Mouse (Mus musculus) ES-E14 (cell line): Measurements from ENCODE around the gene Lbh. TPM values are rescaled to one million over a fixed set of nuclear protein-coding genes. Genes with fewer than 3 reads are reported as not detected.

ENCODE experiments used
- DNase-seq: peaks from one replicate; pipeline ENCODE4 v3.0.0-alpha.2; 2013; ENCODE audit warnings: low read depth, low spot score
- H3K27ac ChIP-seq: 2 replicates; pipeline ENCODE4 v1.5.1; 2012; ENCODE audit warnings: low read depth, mild to moderate bottlenecking, low read length, moderate library complexity, mixed read lengths; ENCODE audit not compliant: poor library complexity, insufficient read depth, severe bottlenecking
- H3K36me3 ChIP-seq: 2 replicates; pipeline ENCODE4 v1.6.1; 2012; ENCODE audit warnings: mild to moderate bottlenecking, low read length, moderate library complexity, mixed read lengths; ENCODE audit not compliant: control insufficient read depth, poor library complexity, insufficient read depth, severe bottlenecking
- H3K4me1 ChIP-seq, 2 experiments: fragments of 150-350 bp in 1 of 2; sonication (generic) in 1 of 2; 2 replicates each; pipeline ENCODE4 v1.6.1; 2012; ENCODE audit warnings: low read length in 2 of 2, mild to moderate bottlenecking in 1 of 2, mixed read lengths in 1 of 2; ENCODE audit not compliant: control insufficient read depth in 2 of 2, insufficient read depth in 2 of 2, poor library complexity in 1 of 2
- H3K4me3 ChIP-seq, 2 experiments: fragments of 150-350 bp in 1 of 2; sonication (generic) in 1 of 2; 2 replicates each; pipeline ENCODE4 v1.5.1; 2012; ENCODE audit warnings: low read length in 2 of 2, low read depth in 1 of 2, mild to moderate bottlenecking in 1 of 2, mixed read lengths in 1 of 2; ENCODE audit not compliant: insufficient read depth in 1 of 2, poor library complexity in 1 of 2, severe bottlenecking in 1 of 2
- H3K9ac ChIP-seq: 2 replicates; pipeline ENCODE4 v1.6.1; 2012; ENCODE audit warnings: low read depth, mild to moderate bottlenecking, low read length, mixed read lengths; ENCODE audit not compliant: poor library complexity, insufficient read depth, severe bottlenecking
- H3K9me3 ChIP-seq: fragments of 150-350 bp; sonication (generic); 2 replicates; pipeline ENCODE4 v1.6.1; 2012; ENCODE audit warnings: low read depth, mild to moderate bottlenecking, low read length; ENCODE audit not compliant: control insufficient read depth, insufficient read depth
- CHD2 ChIP-seq: IDR thresholded peaks from 2 replicates; pipeline ENCODE4 v1.6.1; 2014; ENCODE audit warnings: mild to moderate bottlenecking, low read depth, low read length, inconsistent platforms
- HCFC1 ChIP-seq: IDR thresholded peaks from 2 replicates; pipeline ENCODE4 v1.6.1; 2012; ENCODE audit warnings: low read length, inconsistent platforms, borderline replicate concordance; ENCODE audit not compliant: insufficient read depth
- MAFK ChIP-seq: IDR thresholded peaks from 2 replicates; pipeline ENCODE4 v1.6.1; 2014; ENCODE audit warnings: mild to moderate bottlenecking, low read depth, low read length, inconsistent platforms; ENCODE audit not compliant: insufficient read depth
- ZC3H11A ChIP-seq: IDR thresholded peaks from 2 replicates; pipeline ENCODE4 v1.6.1; 2012; ENCODE audit warnings: low read depth, mild to moderate bottlenecking, inconsistent platforms, low read length, borderline replicate concordance
- ZNF384 ChIP-seq: IDR thresholded peaks from 2 replicates; pipeline ENCODE4 v1.6.1; 2012; ENCODE audit warnings: low read depth, low read length, inconsistent platforms
- in situ Hi-C, 2 experiments: fragments of 600-800 bp; cut with MboI; formaldehyde crosslinking; loops; one replicate each; pipeline ENCODE4 v1.15.1; 2025; ENCODE audit warnings: low sequenced_read_pairs in 2 of 2, inconsistent platforms in 1 of 2; ENCODE audit not compliant: unreplicated experiment in 2 of 2
- total RNA-seq: library from RNA; depleted of rRNA; stranded (reverse); fragments of 300-350 nt; gene quantifications from 2 replicates; pipeline ENCODE4 v1.2.3, GENCODE M21; 2012

Lbh gene
- total RNA-seq, 1 experiment = 5.2 TPM

DNA sequence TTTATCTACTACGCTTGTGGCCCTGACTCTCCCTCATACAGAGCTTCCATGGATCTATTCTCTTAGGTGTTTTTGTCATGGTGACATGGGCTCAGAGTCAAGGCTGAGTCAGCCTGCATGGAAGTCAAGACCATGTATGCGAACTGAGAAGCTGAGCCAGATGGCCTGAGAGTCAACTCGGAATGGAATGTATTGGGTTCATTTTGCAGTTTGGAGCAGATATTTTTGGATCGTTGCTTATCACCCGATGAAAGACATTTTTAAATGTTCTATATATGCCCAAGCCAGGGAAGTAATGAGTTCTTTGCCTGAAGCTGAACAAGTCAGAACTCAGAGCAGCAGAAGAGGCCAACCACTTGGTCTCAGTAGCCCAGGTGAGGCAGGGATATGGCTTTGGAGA, 54.9 kb downstream of the Lbh start:
- Histone ChIP-seq H3K4me1 (no peaks in the 10 kb centered on the region), H3K36me3 (no peaks in the 10 kb centered on the region), H3K4me3 (no peak overlapping the region), H3K9me3 (no peaks in the 10 kb centered on the region), H3K27ac (no peak overlapping the region), H3K9ac (no peak overlapping the region)
- in situ Hi-C loops = no loop called here
- no peak for DNase-seq
- TF ChIP-seq HCFC1 = no peak
- no peak for TF ChIP-seq ZNF384
- no peak for TF ChIP-seq ZC3H11A
- no peak for TF ChIP-seq MAFK
- TF ChIP-seq CHD2 = no peak

DNA sequence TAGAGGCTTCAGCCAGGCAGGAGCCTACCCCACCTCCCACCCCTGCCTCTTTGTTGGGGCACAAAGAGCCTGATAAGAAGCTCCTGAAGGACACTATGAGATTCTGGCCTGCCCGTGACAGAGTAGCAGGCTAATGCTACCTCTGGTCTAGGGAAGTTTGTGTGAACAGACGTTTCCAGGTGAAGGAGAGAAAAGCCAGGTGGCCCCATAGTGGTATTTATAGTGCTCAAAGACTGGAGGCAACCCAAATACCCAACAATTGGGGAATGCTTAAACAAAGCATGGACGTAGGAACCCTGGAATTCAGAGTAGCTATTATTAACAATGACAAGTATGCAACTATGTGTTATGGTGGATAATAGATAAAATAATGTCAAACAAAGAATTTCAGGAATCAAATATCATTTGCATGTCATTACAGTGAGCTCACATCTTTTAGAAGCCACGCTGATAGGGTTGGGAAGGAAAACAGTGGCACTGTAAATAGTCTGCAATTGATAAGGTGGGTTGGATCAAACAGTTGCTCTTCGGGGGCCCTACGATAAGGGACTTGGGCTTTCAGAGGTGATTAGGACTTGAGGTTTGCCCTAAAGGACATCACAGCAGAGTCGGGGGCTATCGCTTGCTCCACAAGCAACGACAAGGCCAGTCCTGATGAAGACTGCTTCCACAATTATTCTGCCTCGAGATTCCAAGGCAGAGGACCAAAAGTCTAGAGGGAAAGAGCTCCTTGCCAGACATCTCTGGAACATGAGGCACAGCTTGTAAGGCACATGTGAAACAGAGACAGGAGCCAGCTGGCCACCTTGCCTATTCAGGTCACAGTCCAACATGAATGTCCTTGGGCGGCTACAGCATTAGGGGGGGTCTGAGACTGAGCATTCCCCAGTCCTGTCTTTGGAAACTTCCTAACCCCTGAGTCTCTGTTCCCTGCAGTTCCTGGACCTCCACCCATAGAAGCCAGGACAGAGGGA, 58.4 kb downstream of the Lbh start:
- DNase-seq = no peak
- Histone ChIP-seq H3K4me1 (no peaks in the 10 kb centered on the region), H3K9ac (no peak overlapping the region), H3K9me3 (no peaks in the 10 kb centered on the region), H3K4me3 (no peak overlapping the region), H3K27ac (no peak overlapping the region), H3K36me3 (no peaks in the 10 kb centered on the region)
- TF ChIP-seq MAFK (no peak), HCFC1 (no peak), CHD2 (no peak), ZNF384 (no peak), ZC3H11A (no peak)
- in situ Hi-C loops = no loop called here

- TF ChIP-seq CHD2 (no peak), MAFK (no peak), ZC3H11A (no peak), HCFC1 (no peak), ZNF384 (no peak)
- Histone ChIP-seq H3K36me3 (no peaks in the 10 kb centered on the region), H3K9ac (no peak overlapping the region), H3K27ac (no peak overlapping the region), H3K4me1 (no peaks in the 10 kb centered on the region), H3K4me3 (no peak overlapping the region), H3K9me3 (no peaks in the 10 kb centered on the region)
- in situ Hi-C loops = no loop called here
- DNase-seq = no peak
These were observed 59.5 kb downstream of the Lbh start for GRCm38 (mm10) chr17:72977616-72978015.

GRCm38 (mm10) chr17:72982156-72982555, 64.1 kb downstream of the Lbh start:
- H3K9me3 ChIP-seq = no peaks in the 10 kb centered on the region
- H3K27ac ChIP-seq = no peak overlapping the region
- H3K4me3 ChIP-seq = no peak overlapping the region
- DNase-seq = no peak
- no peaks in the 10 kb centered on the region for H3K36me3 ChIP-seq
- in situ Hi-C loops = no loop called here
- no peaks in the 10 kb centered on the region for H3K4me1 ChIP-seq
- TF ChIP-seq HCFC1 (no peak), CHD2 (no peak), ZNF384 (no peak), ZC3H11A (no peak), MAFK (no peak)
- no peak overlapping the region for H3K9ac ChIP-seq

GRCm38 (mm10) chr17:72983471-72983870, 65.4 kb downstream of the Lbh start:
- in situ Hi-C loops = no loop called here
- Histone ChIP-seq H3K4me3 (no peak overlapping the region), H3K9me3 (no peaks in the 10 kb centered on the region), H3K4me1 (no peaks in the 10 kb centered on the region), H3K9ac (no peak overlapping the region), H3K27ac (no peak overlapping the region), H3K36me3 (no peaks in the 10 kb centered on the region)
- TF ChIP-seq HCFC1 (no peak), ZC3H11A (no peak), MAFK (no peak), CHD2 (no peak), ZNF384 (no peak)
- no peak for DNase-seq
